Mouse (Mus musculus): ENCODE data around the gene Fam240a.
A peak's percentile ranks its signal among the peaks of the same experiment; 100 is the strongest.

The Fam240a gene

DNA sequence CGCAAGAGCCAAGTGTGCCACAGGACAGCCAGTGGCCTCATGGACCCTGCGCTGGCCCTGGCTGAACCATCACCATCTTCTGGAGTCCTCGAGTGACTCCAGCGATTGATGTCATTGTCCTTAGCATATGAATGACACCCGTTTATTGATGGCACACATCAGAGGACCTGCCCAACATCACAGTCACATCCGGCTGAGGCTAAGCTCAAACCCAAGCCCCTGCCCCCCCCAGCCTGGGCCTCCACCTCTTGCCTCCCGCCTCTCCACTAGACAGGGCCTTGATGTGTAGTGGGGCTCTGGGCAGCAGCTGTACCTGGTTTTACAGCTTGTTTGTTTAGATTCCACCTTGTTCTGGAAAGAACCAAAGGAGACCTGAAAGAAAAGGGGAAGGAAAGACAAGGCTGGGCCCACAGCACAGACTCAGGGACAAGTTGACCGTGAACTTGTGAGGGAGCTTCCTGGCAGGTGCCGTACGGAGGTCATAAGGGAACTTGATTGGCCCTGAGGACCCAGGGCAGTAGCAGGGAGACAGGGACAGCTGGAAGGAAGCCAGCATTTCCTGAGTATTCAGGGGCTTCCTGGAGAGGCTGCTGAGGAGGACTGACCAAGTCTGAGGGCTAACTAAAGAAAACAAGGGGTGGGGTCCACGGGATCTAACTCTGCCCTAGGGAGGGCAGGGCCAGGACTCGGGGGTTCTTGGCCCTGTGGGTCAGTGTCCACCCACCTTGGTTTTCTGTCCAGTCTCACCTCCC lies 25.4 kb downstream of the Fam240a start:
- no peak for DNase-seq

DNA sequence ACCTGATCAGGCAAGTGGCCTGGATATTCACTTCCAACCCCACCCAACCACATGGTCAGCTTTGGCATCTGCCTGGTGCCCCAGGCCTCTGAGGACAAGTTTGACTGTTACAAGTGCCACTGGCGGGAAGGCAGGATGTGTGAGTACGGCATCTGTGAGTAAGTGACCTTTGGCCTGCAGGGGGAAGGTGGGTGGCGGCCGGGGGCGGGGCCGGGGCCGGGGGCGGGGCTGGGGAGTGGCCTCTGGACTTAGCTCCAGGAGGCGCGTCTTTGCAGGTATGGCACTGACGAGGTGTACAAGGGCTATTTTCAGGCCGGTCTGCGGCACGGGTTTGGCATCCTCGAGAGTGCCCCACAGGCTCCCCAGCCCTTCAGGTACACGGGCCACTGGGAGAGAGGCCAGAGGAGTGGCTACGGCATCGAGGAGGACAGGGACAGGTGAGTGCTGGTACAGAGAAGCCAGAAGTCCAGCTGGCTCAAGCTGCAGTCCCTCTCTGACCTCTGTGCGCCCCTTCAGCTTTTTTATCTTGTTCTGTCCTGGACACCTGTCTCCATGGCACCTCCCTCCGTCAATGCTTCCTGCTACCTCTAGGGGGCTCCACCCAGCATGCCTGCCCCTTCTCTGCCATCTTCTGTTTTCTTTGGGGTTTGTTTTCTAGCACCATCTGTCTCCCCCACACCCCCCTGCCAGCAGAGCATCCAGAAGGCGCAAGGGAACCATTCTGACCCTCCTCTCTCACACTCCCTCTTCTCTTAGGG lies 26.5 kb downstream of the Fam240a start:
- DNase-seq: peak; percentile 67

DNA sequence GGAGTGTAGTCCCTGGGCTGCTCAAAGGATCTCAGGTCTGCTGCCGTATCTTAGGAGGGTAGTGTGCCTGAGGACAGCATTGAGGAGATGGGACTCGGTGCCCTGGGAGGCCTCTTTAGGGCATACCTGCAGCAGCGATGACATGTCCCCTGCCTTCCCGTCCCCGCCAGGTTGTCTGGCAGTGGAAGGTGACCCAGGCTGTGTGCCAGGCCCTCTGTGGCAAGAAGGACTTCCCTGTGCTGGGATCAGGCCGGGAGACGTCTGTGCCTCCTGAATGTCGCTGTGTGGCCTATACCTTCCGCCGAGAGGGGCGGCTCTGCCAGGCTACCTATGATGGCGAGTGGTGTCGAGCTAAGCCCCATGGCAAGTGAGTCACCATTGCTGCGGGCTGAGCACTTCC lies 27.7 kb downstream of the Fam240a start:
- no peak for DNase-seq

DNA sequence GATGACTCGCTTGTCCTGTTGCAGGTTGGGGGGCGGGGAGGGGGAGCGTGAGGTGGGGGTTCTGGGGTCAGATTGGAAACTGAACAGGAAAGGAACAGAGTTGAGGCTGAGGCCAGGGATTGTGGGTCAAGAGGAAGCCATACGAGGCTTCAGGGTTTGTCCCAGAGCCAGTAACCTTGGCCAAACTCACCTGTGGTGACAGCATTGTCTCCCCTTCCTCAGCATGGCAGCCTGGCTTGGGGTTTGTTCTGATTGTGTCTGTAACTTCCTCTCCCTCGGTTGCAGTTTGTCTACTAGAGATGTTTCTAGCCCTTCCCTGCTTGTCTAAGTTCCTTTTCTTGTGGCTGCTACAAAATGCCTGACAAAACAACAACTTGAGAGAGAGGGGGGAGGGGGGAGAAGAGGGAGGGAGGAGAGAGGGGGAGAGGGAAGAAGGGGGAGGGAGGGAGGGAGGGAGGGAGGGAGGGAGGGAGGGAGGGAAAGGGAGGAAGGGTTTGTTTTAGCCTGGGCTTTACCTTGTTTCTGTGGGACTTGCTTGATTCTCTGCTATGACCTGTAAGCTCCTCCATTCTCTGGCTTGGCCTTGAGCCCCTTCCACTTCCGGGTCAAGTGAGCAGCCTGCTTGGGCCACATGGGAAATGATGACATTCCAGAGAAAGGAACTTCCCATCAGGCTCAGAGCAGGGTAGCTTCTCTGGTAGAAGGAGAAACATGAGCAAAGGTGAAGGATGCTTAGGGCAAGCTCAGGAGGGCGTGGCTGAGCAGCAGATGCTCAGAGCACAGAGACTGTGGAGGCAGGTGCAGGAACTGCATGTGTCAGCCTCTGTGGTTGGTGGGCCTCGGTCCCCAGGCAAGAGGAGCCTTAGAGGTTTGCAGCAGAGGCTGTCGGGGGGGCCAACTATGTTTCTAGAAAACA lies 29.0 kb downstream of the Fam240a start:
- no peak for DNase-seq

DNA sequence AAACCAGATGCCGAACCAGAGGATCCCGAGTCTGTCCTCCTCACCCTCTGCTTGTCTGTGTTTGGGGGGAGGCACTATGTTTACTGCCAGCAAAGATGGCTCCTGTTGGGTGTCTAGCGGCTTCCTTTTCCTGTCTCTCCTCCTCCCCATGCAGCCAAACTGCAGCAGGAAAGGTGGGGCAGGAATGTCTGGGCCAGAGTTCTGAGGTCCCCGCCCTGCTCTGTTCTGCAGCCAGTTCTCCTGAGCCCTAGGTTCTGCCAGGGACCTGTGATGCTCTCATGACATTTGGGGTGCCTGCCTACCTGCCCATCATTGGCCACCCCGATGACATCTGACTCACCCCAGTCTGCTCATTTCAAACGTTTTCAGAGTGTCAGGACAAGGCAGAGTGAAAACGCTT lies 34.7 kb downstream of the Fam240a start:
- no peak for DNase-seq

DNA sequence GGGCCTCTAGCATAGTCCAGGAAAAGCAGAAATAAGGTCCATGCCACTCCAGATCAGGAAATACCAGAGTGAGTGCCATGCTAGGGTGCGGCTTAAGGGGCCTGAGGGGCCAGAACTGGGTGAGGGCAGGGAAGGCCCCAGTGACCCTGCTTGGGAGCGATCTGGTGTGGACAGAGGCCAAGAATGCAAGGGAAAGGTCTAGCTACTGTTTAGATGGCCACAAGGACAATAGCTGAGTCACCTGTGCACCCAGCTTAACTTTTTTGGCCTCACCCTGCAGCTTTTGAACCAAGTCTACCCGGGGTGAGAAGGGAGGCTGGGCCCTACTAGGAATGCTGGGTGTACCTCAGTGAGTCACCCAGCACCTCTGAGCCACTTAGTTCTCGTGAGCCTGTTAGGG lies 35.9 kb downstream of the Fam240a start:
- no peak for DNase-seq

DNA sequence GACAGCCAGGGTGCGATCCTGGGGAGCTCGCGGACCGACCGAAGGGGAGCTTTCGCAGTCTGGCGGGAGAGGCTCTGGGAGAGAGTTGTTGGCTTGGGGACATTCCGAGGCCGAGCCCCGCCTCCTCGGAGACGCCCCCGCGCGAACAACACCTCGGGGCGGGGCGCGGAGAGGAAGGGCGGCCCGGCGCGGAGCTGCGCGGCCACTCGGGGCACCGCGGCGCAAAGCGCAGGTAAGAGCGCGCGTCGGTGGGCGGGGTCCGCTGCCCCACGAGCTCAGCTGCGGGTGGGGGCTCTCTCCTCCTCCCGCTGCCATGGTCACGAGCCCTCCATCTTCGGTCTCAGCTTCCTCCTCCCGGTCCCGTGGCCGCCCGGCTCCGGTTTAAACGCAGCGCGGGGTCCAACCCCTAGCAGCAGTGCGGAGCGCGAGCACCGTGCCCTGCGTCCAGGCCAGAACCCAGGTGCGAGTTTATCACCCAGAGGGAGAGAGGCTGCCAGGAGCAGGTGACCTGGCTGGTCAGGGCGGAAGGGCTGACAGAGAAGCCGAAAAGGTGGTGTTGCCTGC lies 36.6 kb downstream of the Fam240a start, which contains the start of gene Tmie:
Tmie (minus strand) TSS at position 116 of the 564 bp plus-strand sequence.
- peak; percentile 64 for DNase-seq

DNA sequence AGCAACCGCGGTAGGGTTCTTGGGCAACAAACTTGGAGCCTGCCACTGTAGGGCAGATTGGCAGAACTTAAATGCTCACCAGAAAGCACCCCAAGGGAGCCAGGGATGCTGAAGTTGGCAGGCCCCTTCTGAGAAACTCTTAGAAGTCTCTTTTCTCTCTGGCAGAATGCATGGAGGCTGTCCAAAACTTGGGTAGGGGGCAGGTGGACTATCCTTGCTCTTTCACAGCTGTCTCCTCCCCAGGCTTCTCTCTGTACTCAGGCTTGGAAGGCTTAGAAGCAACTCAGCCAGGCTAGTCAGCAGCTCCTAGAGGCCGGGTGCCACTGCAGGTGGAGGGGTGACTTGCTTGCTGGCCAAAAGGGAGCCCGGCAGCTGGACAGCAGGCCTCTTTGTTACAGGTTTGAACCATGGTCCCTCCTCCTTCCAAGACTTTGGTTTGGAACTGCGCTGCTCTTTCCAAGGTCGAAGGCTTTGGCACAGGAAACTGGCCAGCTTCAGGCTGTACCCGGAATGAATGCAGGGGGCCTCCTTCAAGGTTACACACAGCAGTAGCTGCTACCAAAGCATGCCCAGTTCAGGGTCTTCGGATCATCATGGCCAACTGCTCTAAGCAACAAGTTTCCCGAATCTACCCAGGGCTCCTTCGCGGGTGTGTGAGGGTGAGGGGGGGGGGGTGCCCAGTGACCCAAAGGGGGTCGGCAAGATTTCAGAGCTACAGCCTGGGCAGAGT lies 37.3 kb downstream of the Fam240a start, which contains the start of gene Als2cl:
Als2cl (plus strand) TSS at position 680 of the 730 bp plus-strand sequence.
- DNase-seq: no peak

DNA sequence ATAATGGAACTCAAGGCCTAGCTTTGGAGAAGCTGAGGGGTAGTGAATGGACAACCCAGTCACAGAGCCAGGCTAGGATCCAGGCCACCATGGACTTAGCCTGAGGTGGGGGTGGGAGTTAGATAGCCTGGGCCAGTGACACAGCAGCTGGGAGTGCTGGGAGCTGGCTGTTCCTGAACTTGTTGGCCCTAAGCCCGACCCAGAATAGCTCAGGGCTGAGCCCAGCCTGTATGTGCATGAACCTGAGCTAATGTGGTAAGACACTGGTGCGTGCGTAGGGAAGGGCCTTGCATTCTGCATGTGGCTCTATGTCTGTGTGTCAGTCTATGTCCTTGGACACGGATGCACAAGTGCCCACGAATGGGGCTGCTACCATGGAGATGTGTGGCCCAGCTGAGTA lies 38.8 kb downstream of the Fam240a start:
- DNase-seq: no peak

DNA sequence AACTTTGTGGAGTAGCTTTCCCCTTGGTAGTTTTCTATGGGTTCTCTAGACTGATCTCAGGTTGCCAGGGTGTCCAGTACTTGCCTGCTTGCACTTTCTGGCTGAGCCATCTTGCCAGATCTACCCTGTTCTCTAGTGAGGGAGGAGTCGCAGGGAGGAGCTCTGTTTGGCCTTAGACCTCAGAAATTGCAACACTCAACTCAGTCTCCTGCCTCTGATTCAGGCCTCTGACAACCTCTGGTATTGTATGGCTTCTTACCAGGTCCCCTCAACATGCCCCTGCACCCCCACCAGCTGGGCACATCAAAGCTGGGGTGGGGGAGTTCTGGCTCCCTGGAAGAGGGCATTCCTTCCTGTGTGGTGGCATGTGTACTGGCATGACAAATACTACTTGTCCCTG lies 39.3 kb downstream of the Fam240a start:
- no peak for DNase-seq

DNA sequence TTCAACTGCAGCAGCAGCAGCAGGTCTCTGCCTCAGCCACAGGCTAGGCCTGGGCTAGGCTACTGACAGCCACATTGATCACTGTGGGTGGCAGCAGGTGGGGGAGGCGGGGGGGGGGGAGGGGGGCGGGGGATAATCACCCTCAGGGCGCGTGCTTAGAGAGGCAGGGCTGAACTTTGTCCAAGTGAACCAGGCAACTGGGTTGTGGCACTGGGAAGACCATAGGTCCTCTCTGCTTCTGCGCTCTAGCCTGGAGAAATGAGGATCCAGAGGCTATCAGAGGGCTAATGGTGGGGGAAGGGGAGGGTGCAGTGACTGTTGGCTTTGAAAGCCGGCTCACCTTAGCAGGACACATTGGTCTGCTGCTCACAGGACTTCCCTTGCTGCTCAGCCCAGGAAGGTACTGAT lies 41.4 kb downstream of the Fam240a start:
- peak; percentile 56 for DNase-seq

DNA sequence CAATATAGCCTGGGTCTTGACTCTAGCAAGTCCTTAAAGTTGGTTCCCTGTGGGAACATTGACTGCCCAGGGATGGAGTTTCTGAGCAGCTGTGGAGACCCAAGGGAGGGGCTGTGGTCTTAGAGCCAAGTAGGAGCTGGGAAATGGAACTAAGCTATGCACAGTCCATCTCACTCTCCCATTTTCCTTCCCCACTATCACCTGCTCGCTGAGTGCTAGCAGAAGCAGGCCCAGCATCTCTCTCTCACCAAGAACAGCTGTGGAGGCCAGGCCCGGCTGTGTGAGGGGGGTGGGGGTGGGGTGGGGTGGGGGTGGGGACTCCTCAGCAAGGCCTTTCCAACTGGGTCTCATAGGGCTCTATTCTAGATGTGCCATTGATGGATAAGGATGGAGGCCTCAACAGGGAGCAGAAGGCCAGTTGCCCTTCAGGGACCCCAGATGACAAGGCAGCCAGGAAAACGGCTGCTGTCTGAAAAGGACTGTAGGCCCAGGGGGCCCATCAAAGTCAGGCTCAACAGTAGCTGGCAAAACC lies 41.9 kb downstream of the Fam240a start:
- no peak for DNase-seq

DNA sequence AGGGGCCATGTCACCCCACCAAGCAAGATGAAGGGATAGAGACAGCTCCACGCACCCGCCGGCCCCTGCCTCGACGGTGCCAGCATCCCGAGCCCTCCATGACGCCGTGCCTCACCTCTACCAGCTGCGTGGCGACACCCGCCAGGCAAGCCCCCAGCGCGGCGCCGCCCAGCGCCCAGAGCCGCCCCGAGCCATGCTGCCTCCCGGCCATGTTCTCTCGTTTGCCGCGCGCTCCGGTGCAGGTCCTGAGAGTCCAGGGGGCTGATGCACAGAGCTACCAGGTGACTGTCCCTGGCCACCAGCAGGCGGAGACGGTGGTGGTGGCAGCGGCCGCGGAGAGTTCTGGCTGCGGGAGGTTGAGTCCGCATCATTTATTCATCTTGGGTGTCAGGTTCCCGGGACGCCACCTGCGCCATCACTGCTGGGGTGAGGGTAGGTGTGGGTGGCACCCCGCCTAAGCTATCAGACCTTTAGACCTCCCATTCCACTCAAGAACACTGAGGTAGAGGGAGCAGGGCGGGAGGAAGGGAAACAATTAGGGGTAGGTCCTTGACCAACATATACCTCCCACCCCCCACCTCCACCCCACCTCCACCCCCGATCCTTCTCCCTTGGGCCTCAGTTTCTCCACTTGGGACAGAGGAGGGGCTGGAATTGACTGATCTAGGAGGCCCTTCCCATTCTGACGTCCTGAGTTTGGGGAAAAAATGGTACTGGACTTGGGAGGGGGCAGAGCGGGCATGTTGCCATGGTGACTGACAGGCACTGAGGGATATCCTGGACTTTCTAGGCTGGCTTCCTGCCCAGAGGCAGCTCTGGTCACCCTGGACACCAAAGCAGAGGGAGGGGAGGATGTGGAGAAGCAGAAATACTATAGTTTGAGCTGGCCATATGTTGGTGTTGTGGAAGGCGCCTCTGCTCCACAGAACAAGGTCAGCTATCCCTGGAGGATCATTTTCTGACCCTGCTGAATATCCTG lies 42.7 kb downstream of the Fam240a start:
- DNase-seq: no peak

DNA sequence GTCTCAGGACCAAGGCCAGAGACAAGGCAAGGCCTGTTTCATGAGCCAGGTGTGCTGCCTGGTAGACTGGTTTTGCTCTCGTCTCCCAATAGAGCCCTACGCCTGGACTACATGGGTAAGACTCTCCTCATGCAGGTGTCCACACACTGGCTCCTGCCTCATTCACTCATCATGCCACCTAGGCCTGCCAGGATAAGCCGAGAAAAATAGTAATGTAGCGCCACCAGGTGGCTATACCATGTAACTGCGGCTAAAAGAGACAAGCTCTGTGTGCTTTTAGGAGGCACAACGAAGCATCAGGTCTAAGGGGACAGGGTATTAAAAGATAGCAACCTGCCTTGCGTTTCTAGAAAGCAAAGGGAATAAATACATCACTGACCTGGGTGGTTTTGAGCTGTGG lies 45.6 kb downstream of the Fam240a start:
- peak; percentile 58 for DNase-seq

All from liver (tissue).